In genomic region chr2:18907269-18907668, GRCm38 (mm10) we compare ENCODE assay signal across 24 mouse cellular contexts.
DNase-seq lines count a peak whose midpoint lies in the region; ATAC-seq and TF ChIP-seq lines count a peak whose summit lies in the region.
"Had no signal": no experiment of that assay in that cellular context is flagged by ENCODE, and none has a peak within 500 bp of the region (broad histone marks: within the 10 kb centered on the region; RNA-seq: fewer than 3 reads in every experiment).

No protein-coding gene starts in this region.

- no peaks in the 10 kb centered on the region for H3K36me3 ChIP-seq in forebrain, embryonic 14.5 days (ENCODE audit: control insufficient read depth, insufficient read depth, low read length)
- H3K36me3 ChIP-seq in forebrain, embryonic 12.5 days (replicated peaks), result no peaks in the 10 kb centered on the region
- H3K36me3 ChIP-seq in intestine, embryonic 16.5 days (ENCODE audit: control insufficient read depth, insufficient read depth, low read length), result no peaks in the 10 kb centered on the region
- H3K36me3 ChIP-seq in intestine, embryonic 15.5 days, result no peaks in the 10 kb centered on the region
- H3K36me3 ChIP-seq in lung, embryonic 14.5 days (ENCODE audit: insufficient read depth), result no peaks in the 10 kb centered on the region
- H3K36me3 ChIP-seq: embryonic facial prominence, embryonic 13.5 days; neural tube, embryonic 12.5 days had no signal

- no peak for DNase-seq in forebrain, embryonic 14.5 days (ENCODE audit: low spot score)
- peak; percentile 55 for DNase-seq in lung, embryonic 14.5 days
- DNase-seq in lung, postnatal 36 days, result no peak
- DNase-seq in Muller cell, postnatal 12 days (ENCODE audit: inconsistent ontology term), result peak; percentile 26
- DNase-seq: adrenal gland, postnatal 25 days; embryo, embryonic 11 days; heart, postnatal 4 days; kidney, adult 18-20 months; kidney, postnatal 36 days; liver; right cerebral cortex, postnatal 14 days; thymus, adult 2 months; thymus, postnatal 4 days had no signal

- no peak for TF ChIP-seq CTCF in lung, embryonic 14.5 days (IDR thresholded peaks at IDR 0.05; ENCODE audit: low read depth)

- WGBS in forebrain, embryonic 14.5 days, result 80% methylated on average over 8 of the region's 8 CpGs
- WGBS in forebrain, embryonic 12.5 days, result 78% methylated on average over 8 of the region's 8 CpGs
- WGBS in intestine, embryonic 16.5 days, result 57% methylated on average over 8 of the region's 8 CpGs
- 52% methylated on average over 8 of the region's 8 CpGs for WGBS in intestine, embryonic 15.5 days
- 45% methylated on average over 8 of the region's 8 CpGs for whole genome bisulfite sequencing in lung, embryonic 14.5 days

- H3K4me3 ChIP-seq in forebrain, embryonic 14.5 days (ENCODE audit: low read depth, low read length), result no peak overlapping the region
- no peak overlapping the region for H3K4me3 ChIP-seq in forebrain, embryonic 12.5 days (replicated peaks)
- H3K4me3 ChIP-seq in intestine, embryonic 16.5 days (ENCODE audit: low read length), result no peak overlapping the region
- no peak overlapping the region for H3K4me3 ChIP-seq in intestine, embryonic 15.5 days (replicated peaks)
- H3K4me3 ChIP-seq in lung, embryonic 14.5 days (ENCODE audit: low read depth, low read length), result no peak overlapping the region
- H3K4me3 ChIP-seq: embryonic facial prominence, embryonic 13.5 days; erythroblast, embryonic 14.5 days; gastrocnemius, adult 2 months; heart, embryonic 10.5 days; left cerebral cortex, adult 2 months; liver, embryonic 15.5 days; neural tube, embryonic 12.5 days had no signal

- no peaks in the 10 kb centered on the region for H3K27me3 ChIP-seq in forebrain, embryonic 14.5 days (replicated peaks; ENCODE audit: control insufficient read depth, insufficient read depth, low read length)
- no peaks in the 10 kb centered on the region for H3K27me3 ChIP-seq in forebrain, embryonic 12.5 days
- H3K27me3 ChIP-seq in intestine, embryonic 16.5 days (replicated peaks; ENCODE audit: control insufficient read depth, insufficient read depth, low read length), result no peaks in the 10 kb centered on the region
- H3K27me3 ChIP-seq in intestine, embryonic 15.5 days (replicated peaks), result no peaks in the 10 kb centered on the region
- no peaks in the 10 kb centered on the region for H3K27me3 ChIP-seq in lung, embryonic 14.5 days (ENCODE audit: insufficient read depth, low read length)
- H3K27me3 ChIP-seq: liver, embryonic 15.5 days; neural tube, embryonic 12.5 days had no signal

- peaks cover 5% of the 10 kb centered on the region; the same call in 1 of the 2 replicates for H3K4me1 ChIP-seq in forebrain, embryonic 14.5 days (ENCODE audit: control insufficient read depth, insufficient read depth, low read length)
- peaks cover 9% of the 10 kb centered on the region for H3K4me1 ChIP-seq in forebrain, embryonic 12.5 days
- H3K4me1 ChIP-seq in intestine, embryonic 16.5 days (ENCODE audit: control insufficient read depth, insufficient read depth, low read length), result peaks cover 3% of the 10 kb centered on the region; the same call in 1 of the 2 replicates
- H3K4me1 ChIP-seq in intestine, embryonic 15.5 days (replicated peaks), result peaks cover 4% of the 10 kb centered on the region; the same call in 1 of the 2 replicates
- H3K4me1 ChIP-seq in lung, embryonic 14.5 days (ENCODE audit: insufficient read depth), result no peaks in the 10 kb centered on the region
- H3K4me1 ChIP-seq: embryonic facial prominence, embryonic 13.5 days had no signal

- H3K4me2 ChIP-seq in forebrain, embryonic 14.5 days (ENCODE audit: low read length), result no peak overlapping the region
- H3K4me2 ChIP-seq in forebrain, embryonic 12.5 days, result no peak overlapping the region
- H3K4me2 ChIP-seq in intestine, embryonic 16.5 days (ENCODE audit: low read depth, low read length), result no peak overlapping the region
- H3K4me2 ChIP-seq in intestine, embryonic 15.5 days (replicated peaks), result no peak overlapping the region
- H3K4me2 ChIP-seq in lung, embryonic 14.5 days, result no peak overlapping the region
- H3K4me2 ChIP-seq: embryonic facial prominence, embryonic 13.5 days; liver, embryonic 15.5 days; neural tube, embryonic 12.5 days had no signal

- no peak overlapping the region for H3K27ac ChIP-seq in forebrain, embryonic 14.5 days (ENCODE audit: low read depth, low read length)
- H3K27ac ChIP-seq in forebrain, embryonic 12.5 days, result no peak overlapping the region
- H3K27ac ChIP-seq in intestine, embryonic 16.5 days (ENCODE audit: low read length), result no peak overlapping the region
- H3K27ac ChIP-seq in intestine, embryonic 15.5 days, result no peak overlapping the region
- H3K27ac ChIP-seq in lung, embryonic 14.5 days (ENCODE audit: low read depth), result no peak overlapping the region
- H3K27ac ChIP-seq: embryonic facial prominence, embryonic 13.5 days; gastrocnemius, adult 2 months; heart, embryonic 10.5 days; left cerebral cortex, adult 2 months; liver, embryonic 15.5 days; neural tube, embryonic 12.5 days; stomach, postnatal 0 days had no signal

- ATAC-seq in forebrain, embryonic 14.5 days, result peak; percentile 21; the same call in 1 of the 2 replicates
- no peak for ATAC-seq in forebrain, embryonic 12.5 days (ENCODE audit: low FRiP score)
- peak; percentile 38 for ATAC-seq in intestine, embryonic 16.5 days
- no peak for ATAC-seq in intestine, embryonic 15.5 days
- ATAC-seq in lung, embryonic 14.5 days (ENCODE audit: insufficient read depth), result peak; percentile 44; the same call in 1 of the 2 replicates

- H3K9me3 ChIP-seq in forebrain, embryonic 14.5 days (replicated peaks; ENCODE audit: control insufficient read depth, low read length), result no peaks in the 10 kb centered on the region
- H3K9me3 ChIP-seq in forebrain, embryonic 12.5 days, result no peaks in the 10 kb centered on the region
- no peaks in the 10 kb centered on the region for H3K9me3 ChIP-seq in intestine, embryonic 16.5 days (ENCODE audit: control insufficient read depth, low read length)
- no peaks in the 10 kb centered on the region for H3K9me3 ChIP-seq in intestine, embryonic 15.5 days
- H3K9me3 ChIP-seq in lung, embryonic 14.5 days (ENCODE audit: low read depth, low read length), result no peaks in the 10 kb centered on the region
- H3K9me3 ChIP-seq: embryonic facial prominence, embryonic 13.5 days; heart, embryonic 10.5 days; liver, embryonic 15.5 days; neural tube, embryonic 12.5 days had no signal

- no peak overlapping the region for H3K9ac ChIP-seq in forebrain, embryonic 14.5 days (ENCODE audit: low read length)
- no peak overlapping the region for H3K9ac ChIP-seq in forebrain, embryonic 12.5 days
- no peak overlapping the region for H3K9ac ChIP-seq in intestine, embryonic 16.5 days (ENCODE audit: low read depth, low read length)
- H3K9ac ChIP-seq in intestine, embryonic 15.5 days, result no peak overlapping the region
- no peak overlapping the region for H3K9ac ChIP-seq in lung, embryonic 14.5 days
- H3K9ac ChIP-seq: embryonic facial prominence, embryonic 13.5 days; liver, embryonic 15.5 days; neural tube, embryonic 12.5 days had no signal

Comparison
In these comparisons a context has a peak if more than half of its experiments do, and no peak if none do; other contexts are left out.
1. ATAC-seq: peak in forebrain, embryonic 14.5 days (single experiment), intestine, embryonic 16.5 days (single experiment) and lung, embryonic 14.5 days (single experiment); none in forebrain, embryonic 12.5 days (single experiment) and intestine, embryonic 15.5 days (single experiment).
2. DNase-seq: peak in lung, embryonic 14.5 days (single experiment) and Muller cell, postnatal 12 days (single experiment); none in forebrain, embryonic 14.5 days (single experiment) and lung, postnatal 36 days (single experiment).